Mouse (Mus musculus): ENCODE results near the gene Obscn. TPM values are rescaled to one million over a fixed set of nuclear protein-coding genes. Genes with fewer than 3 reads are reported as not detected.
A peak's percentile ranks its signal among the peaks of the same experiment; 100 is the strongest.

Gene Obscn
- total and polyA plus RNA-seq, 3 experiments: 315 to 894 (median 667) TPM

DNA sequence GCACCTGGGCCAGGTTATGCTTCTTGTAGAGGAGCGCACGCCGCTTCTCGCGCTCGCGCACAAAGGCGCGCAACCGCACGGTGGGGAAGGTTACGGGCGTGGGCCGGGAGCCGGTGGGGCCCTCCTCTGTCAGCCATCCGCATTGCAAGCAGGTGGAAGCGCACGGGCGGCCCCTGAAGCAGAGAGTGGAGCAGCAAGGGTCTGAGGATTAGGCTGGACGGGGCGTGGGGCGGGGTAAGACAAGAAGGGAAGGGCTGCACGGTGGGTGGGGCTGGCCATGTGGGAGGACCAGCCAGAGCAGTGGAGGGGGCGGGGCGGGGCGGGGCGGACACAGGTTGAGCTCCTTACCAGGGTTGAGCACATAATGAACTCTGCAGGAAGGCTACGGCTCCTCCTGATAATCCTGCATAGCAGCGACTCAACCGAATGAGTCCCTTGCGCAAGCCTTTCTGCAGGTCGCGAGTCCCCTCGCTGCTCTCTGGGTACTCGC lies 141.8 kb downstream of the Obscn start:
- Histone ChIP-seq H3K4me1 (ENCODE audit: control insufficient read depth, insufficient read depth, low read length) (peaks cover 16% of the 10 kb centered on the region), H3K9ac (ENCODE audit: low read depth, low read length) (0 out of 2 replicates have a peak overlapping the region, but pooled peaks have one; percentile 4), H3K36me3 (ENCODE audit: control insufficient read depth, insufficient read depth, low read length) (0 out of 2 replicates have a peak, but pooled peaks cover 2% of the 10 kb centered on the region), H3K79me2 (replicated peaks; ENCODE audit: control insufficient read depth, insufficient read depth, low read length) (no peaks in the 10 kb centered on the region), H3K27ac (no peak overlapping the region), H3K4me3 (no peak overlapping the region), H3K27me3 (ENCODE audit: control insufficient read depth, insufficient read depth, low read length) (no peaks in the 10 kb centered on the region)
- intact Hi-C loops (cut with DNase I): no loop called here
- WGBS: 14% methylated on average over 35 of the region's 35 CpGs
- DNase-seq: peak in 1 of 2 experiments; percentile 36
- no peak for TF ChIP-seq EP300 (IDR thresholded peaks at IDR 0.05; ENCODE audit: insufficient read depth, low read depth, low read length)
- TF ChIP-seq POLR2A (IDR thresholded peaks at IDR 0.05; ENCODE audit: insufficient read depth, low read depth, low read length): 0 out of 2 replicates have a peak, but pooled peaks have one; percentile 7
- peak; percentile 26; the same call in 1 of the 2 replicates for TF ChIP-seq CTCF (IDR thresholded peaks at IDR 0.05)

DNA sequence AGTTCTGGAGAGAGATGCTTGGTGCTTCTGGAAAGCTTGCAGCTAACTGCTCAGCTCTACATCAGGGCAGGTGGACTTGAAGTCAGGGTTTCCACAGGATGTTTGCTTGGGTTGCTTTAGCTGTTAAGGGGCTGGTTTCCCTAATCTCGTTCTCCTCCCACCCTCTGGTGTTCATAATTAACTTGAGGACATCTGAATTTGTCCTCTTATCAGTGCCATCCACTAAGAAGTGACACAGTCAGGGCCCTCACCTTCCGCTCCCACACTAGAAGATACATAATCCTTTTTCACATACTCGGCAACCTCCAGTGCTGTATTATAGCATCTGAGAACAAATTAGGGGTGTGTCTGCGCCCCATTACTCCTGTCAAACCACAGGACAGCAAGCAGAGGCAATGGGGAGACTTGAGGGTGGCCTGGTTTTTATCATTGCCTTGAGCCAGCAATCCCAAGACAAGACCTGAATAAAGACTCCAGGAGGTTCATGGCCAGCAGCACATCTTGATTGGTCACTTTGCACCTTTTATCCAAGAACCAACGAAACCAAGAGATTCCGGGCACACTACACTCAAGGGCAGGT lies 143.0 kb downstream of the Obscn start:
- peaks cover 16% of the 10 kb centered on the region for H3K4me1 ChIP-seq (ENCODE audit: control insufficient read depth, insufficient read depth, low read length)
- H3K27ac ChIP-seq: no peak overlapping the region
- H3K4me3 ChIP-seq: no peak overlapping the region
- intact Hi-C loops (cut with DNase I): no loop called here
- WGBS: 58% methylated on average over 6 of the region's 6 CpGs
- H3K27me3 ChIP-seq (ENCODE audit: control insufficient read depth, insufficient read depth, low read length): no peaks in the 10 kb centered on the region
- 0 out of 2 replicates have a peak, but pooled peaks cover 2% of the 10 kb centered on the region for H3K36me3 ChIP-seq (ENCODE audit: control insufficient read depth, insufficient read depth, low read length)
- TF ChIP-seq EP300 (IDR thresholded peaks at IDR 0.05; ENCODE audit: insufficient read depth, low read depth, low read length) (no peak), CTCF (IDR thresholded peaks at IDR 0.05) (no peak), POLR2A (IDR thresholded peaks at IDR 0.05; ENCODE audit: insufficient read depth, low read depth, low read length) (no peak; the same call in 1 of the 2 replicates)
- H3K9ac ChIP-seq (ENCODE audit: low read depth, low read length): no peak overlapping the region
- DNase-seq: no peak
- no peaks in the 10 kb centered on the region for H3K79me2 ChIP-seq (replicated peaks; ENCODE audit: control insufficient read depth, insufficient read depth, low read length)

DNA sequence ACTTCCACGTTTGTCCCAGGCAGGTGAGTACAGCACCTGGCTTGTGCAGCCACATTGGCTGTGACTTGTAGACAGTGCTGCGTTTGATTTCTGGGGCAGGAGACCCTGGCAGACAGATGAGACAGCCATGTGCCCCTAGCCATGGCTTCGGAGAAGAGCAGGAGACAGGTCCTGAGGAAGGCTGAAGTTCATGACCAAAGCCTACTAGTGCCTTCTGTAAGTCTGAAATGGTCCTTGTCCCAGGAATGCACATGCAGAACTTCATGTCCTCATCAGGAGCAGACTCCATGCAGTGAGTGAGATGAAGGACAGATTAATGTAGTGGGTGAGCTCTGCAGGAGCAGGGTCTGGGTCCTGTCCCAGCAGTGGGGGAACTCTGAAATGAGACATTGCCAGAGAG lies 144.3 kb downstream of the Obscn start:
- 0 out of 2 replicates have a peak, but pooled peaks have one; percentile 5 for TF ChIP-seq POLR2A (IDR thresholded peaks at IDR 0.05; ENCODE audit: insufficient read depth, low read depth, low read length)
- TF ChIP-seq CTCF (IDR thresholded peaks at IDR 0.05): no peak
- TF ChIP-seq EP300 (IDR thresholded peaks at IDR 0.05; ENCODE audit: insufficient read depth, low read depth, low read length): no peak
- no peak overlapping the region for H3K27ac ChIP-seq
- H3K36me3 ChIP-seq (ENCODE audit: control insufficient read depth, insufficient read depth, low read length): no peaks in the 10 kb centered on the region
- 67% methylated on average over 3 of the region's 3 CpGs for WGBS
- no peaks in the 10 kb centered on the region for H3K27me3 ChIP-seq (ENCODE audit: control insufficient read depth, insufficient read depth, low read length)
- no peak overlapping the region for H3K4me3 ChIP-seq
- DNase-seq: no peak
- H3K79me2 ChIP-seq (replicated peaks; ENCODE audit: control insufficient read depth, insufficient read depth, low read length): no peaks in the 10 kb centered on the region
- H3K9ac ChIP-seq (ENCODE audit: low read depth, low read length): no peak overlapping the region
- peaks cover 10% of the 10 kb centered on the region for H3K4me1 ChIP-seq (ENCODE audit: control insufficient read depth, insufficient read depth, low read length)
- intact Hi-C loops (cut with DNase I): no loop called here

DNA sequence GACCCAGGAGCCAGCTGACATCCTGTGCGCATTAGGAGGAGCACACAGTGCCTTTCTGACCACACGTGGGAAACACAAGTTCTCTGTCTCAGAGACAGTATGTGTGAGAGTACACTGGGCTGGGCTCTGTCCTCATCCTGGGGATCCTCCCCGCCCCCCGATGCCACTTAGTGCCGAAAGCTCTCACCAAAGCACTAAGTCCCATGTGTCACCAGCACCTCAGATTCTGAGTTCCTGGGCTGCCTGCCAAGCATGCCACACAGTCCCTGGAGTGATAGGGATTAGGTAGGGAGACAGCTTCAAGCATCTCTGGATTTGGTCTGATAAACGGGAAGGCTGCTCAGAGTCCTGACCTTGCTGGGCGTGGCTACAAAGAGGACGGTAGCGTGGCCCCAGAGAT lies 145.4 kb downstream of the Obscn start:
- intact Hi-C loops (cut with DNase I): no loop called here
- peak; percentile 41 to 66 for DNase-seq
- TF ChIP-seq CTCF (IDR thresholded peaks at IDR 0.05): no peak
- TF ChIP-seq EP300 (IDR thresholded peaks at IDR 0.05; ENCODE audit: insufficient read depth, low read depth, low read length): peak; percentile 79; the same call in 1 of the 2 replicates
- 0 out of 2 replicates have a peak, but pooled peaks have one; percentile 26 for TF ChIP-seq POLR2A (IDR thresholded peaks at IDR 0.05; ENCODE audit: insufficient read depth, low read depth, low read length)
- H3K4me3 ChIP-seq: no peak overlapping the region
- peaks cover under 1% of the 10 kb centered on the region for H3K36me3 ChIP-seq (ENCODE audit: control insufficient read depth, insufficient read depth, low read length)
- no peaks in the 10 kb centered on the region for H3K79me2 ChIP-seq (replicated peaks; ENCODE audit: control insufficient read depth, insufficient read depth, low read length)
- 57% methylated on average over 9 of the region's 9 CpGs for WGBS
- H3K4me1 ChIP-seq (ENCODE audit: control insufficient read depth, insufficient read depth, low read length): peaks cover 12% of the 10 kb centered on the region
- H3K27ac ChIP-seq: peak overlapping the region; percentile 36; the same call in 1 of the 2 replicates
- H3K9ac ChIP-seq (ENCODE audit: low read depth, low read length): no peak overlapping the region
- H3K27me3 ChIP-seq (ENCODE audit: control insufficient read depth, insufficient read depth, low read length): no peaks in the 10 kb centered on the region

DNA sequence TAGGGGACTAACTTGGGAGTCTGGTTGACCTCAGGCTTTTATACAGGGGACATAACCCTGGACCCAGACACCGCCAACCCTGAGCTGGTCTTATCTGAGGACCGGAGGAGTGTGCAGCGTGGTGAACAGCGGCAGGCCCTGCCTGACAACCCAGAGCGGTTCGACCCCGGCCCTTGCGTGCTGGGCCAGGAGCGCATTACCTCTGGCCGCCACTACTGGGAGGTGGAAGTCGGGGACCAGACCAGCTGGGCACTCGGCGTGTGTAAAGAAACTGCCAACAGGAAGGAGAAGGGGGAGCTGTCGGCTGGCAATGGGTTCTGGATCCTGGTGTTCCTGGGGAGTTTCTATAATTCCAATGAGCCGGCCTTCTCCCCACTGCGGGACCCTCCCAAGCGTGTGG lies 146.1 kb downstream of the Obscn start:
- H3K27ac ChIP-seq: peak overlapping the region; percentile 36; the same call in 1 of the 2 replicates
- TF ChIP-seq EP300 (IDR thresholded peaks at IDR 0.05; ENCODE audit: insufficient read depth, low read depth, low read length) (no peak), CTCF (IDR thresholded peaks at IDR 0.05) (no peak), POLR2A (IDR thresholded peaks at IDR 0.05; ENCODE audit: insufficient read depth, low read depth, low read length) (no peak)
- H3K9ac ChIP-seq (ENCODE audit: low read depth, low read length): no peak overlapping the region
- H3K4me1 ChIP-seq (ENCODE audit: control insufficient read depth, insufficient read depth, low read length): peaks cover 11% of the 10 kb centered on the region
- no peaks in the 10 kb centered on the region for H3K79me2 ChIP-seq (replicated peaks; ENCODE audit: control insufficient read depth, insufficient read depth, low read length)
- 72% methylated on average over 17 of the region's 17 CpGs for WGBS
- peaks cover 2% of the 10 kb centered on the region for H3K36me3 ChIP-seq (ENCODE audit: control insufficient read depth, insufficient read depth, low read length)
- H3K4me3 ChIP-seq: no peak overlapping the region
- peak in 1 of 2 experiments; percentile 34 for DNase-seq
- intact Hi-C loops (cut with DNase I): no loop called here
- no peaks in the 10 kb centered on the region for H3K27me3 ChIP-seq (ENCODE audit: control insufficient read depth, insufficient read depth, low read length)

DNA sequence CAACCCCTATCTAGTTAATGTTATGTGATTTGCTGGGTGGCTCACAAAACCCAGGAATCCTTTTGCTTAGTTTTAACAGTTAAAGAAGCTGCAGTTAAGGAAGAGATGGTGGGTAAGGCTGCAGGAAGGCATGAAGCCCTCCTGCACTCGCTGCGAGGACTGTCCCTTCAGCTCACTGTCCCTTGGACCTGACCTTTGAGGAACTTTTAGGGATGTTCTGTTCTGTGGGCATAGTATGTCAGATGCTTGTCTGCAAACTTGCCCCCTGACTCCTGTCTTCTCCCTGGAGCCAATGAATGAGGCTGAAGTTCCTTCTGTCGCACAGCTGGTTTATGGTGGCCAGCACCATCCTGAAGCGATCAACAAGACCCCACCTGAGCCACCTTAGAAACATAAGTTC lies 147.0 kb downstream of the Obscn start:
- Histone ChIP-seq H3K4me3 (no peak overlapping the region), H3K36me3 (ENCODE audit: control insufficient read depth, insufficient read depth, low read length) (peaks cover 2% of the 10 kb centered on the region), H3K79me2 (replicated peaks; ENCODE audit: control insufficient read depth, insufficient read depth, low read length) (no peaks in the 10 kb centered on the region; the same call in 1 of the 2 replicates), H3K27ac (no peak overlapping the region), H3K27me3 (ENCODE audit: control insufficient read depth, insufficient read depth, low read length) (no peaks in the 10 kb centered on the region), H3K4me1 (ENCODE audit: control insufficient read depth, insufficient read depth, low read length) (peaks cover 12% of the 10 kb centered on the region), H3K9ac (ENCODE audit: low read depth, low read length) (no peak overlapping the region)
- TF ChIP-seq CTCF (IDR thresholded peaks at IDR 0.05): no peak
- TF ChIP-seq POLR2A (IDR thresholded peaks at IDR 0.05; ENCODE audit: insufficient read depth, low read depth, low read length): no peak
- TF ChIP-seq EP300 (IDR thresholded peaks at IDR 0.05; ENCODE audit: insufficient read depth, low read depth, low read length): no peak
- WGBS: 90% methylated on average over 4 of the region's 4 CpGs
- intact Hi-C loops (cut with DNase I): no loop called here
- no peak for DNase-seq

Data from heart, adult 2 months (tissue).